Comparison of ENCODE assay signal across 8 mouse cellular contexts in the genomic region with DNA sequence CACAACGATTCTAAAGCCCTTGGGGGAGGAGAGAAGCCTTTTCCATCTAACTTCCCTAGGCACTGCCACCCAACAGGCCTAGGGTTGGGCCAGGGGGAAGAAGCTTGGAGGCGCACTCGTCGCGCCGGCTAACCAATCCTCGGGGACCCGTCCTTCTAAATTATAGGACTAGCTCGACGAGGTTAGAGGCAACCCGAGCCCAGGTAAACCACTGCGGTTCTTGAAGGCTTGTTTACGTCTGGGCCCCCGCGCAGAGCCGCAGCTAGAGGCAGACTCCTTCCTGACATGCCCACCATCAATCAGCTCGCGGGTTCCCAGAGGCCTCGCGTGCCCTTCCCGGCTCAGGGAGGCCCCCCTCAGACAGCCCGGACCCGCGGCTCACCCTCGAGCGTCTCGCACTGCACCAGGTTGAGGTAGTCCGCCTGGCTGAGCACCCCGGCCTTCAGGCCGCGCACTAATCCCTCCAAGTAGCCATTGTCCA. TPM values are rescaled to one million over a fixed set of nuclear protein-coding genes. Genes with fewer than 3 reads are reported as not detected.
DNase-seq lines count a peak whose midpoint lies in the region; ATAC-seq lines count a peak whose summit lies in the region.

No protein-coding gene starts in this region.

- H3K27me3 ChIP-seq in neural tube, embryonic 11.5 days (ENCODE audit: control insufficient read depth, insufficient read depth, low read length), result no peaks in the 10 kb centered on the region
- no peaks in the 10 kb centered on the region for H3K27me3 ChIP-seq in forebrain, embryonic 15.5 days
- H3K27me3 ChIP-seq in limb, embryonic 15.5 days, result no peaks in the 10 kb centered on the region
- H3K27me3 ChIP-seq in neural tube, embryonic 13.5 days, result no peaks in the 10 kb centered on the region

- ATAC-seq in neural tube, embryonic 11.5 days (ENCODE audit: insufficient read depth, low FRiP score, low TSS enrichment), result peak; percentile 76
- peak; percentile 84 for ATAC-seq in forebrain, embryonic 15.5 days (replicated peaks)
- ATAC-seq in limb, embryonic 15.5 days (ENCODE audit: insufficient number of reproducible peaks, low FRiP score, low TSS enrichment, low read depth), result peak; percentile 59
- ATAC-seq in neural tube, embryonic 13.5 days (ENCODE audit: low read depth), result peak; percentile 84

- H3K27ac ChIP-seq in neural tube, embryonic 11.5 days (ENCODE audit: low read depth, low read length), result 0 out of 2 replicates have a peak overlapping the region, but pooled peaks have one; percentile 62
- peak overlapping the region; percentile 84 for H3K27ac ChIP-seq in forebrain, embryonic 15.5 days (replicated peaks)
- peak overlapping the region; percentile 87 for H3K27ac ChIP-seq in limb, embryonic 15.5 days
- peak overlapping the region; percentile 88 for H3K27ac ChIP-seq in neural tube, embryonic 13.5 days (replicated peaks)

- no peak for DNase-seq in neural tube, embryonic 11.5 days (ENCODE audit: low spot score)
- no peak for DNase-seq in neural tube, embryonic 10.5 days (ENCODE audit: extremely low spot score, low spot score)
- DNase-seq in adipocyte (ENCODE audit: low spot score), result peak; percentile 56
- DNase-seq in thymus, adult 18-20 months, result no peak
- no peak for DNase-seq in cerebellum, postnatal 36 days

- H3K9me3 ChIP-seq in neural tube, embryonic 11.5 days (ENCODE audit: control insufficient read depth, low read length), result no peaks in the 10 kb centered on the region
- H3K9me3 ChIP-seq in forebrain, embryonic 15.5 days, result no peaks in the 10 kb centered on the region
- no peaks in the 10 kb centered on the region for H3K9me3 ChIP-seq in limb, embryonic 15.5 days
- no peaks in the 10 kb centered on the region for H3K9me3 ChIP-seq in neural tube, embryonic 13.5 days

- peak overlapping the region; percentile 85 for H3K9ac ChIP-seq in neural tube, embryonic 11.5 days (ENCODE audit: low read length)
- peak overlapping the region; percentile 80 for H3K9ac ChIP-seq in forebrain, embryonic 15.5 days (replicated peaks)
- H3K9ac ChIP-seq in limb, embryonic 15.5 days, result peak overlapping the region; percentile 85
- peak overlapping the region; percentile 93 for H3K9ac ChIP-seq in neural tube, embryonic 13.5 days

- WGBS in neural tube, embryonic 11.5 days, result under 1% methylated on average over 31 of the region's 31 CpGs
- WGBS in forebrain, embryonic 15.5 days, result under 1% methylated on average over 31 of the region's 31 CpGs
- WGBS in limb, embryonic 15.5 days, result 1% methylated on average over 31 of the region's 31 CpGs
- under 1% methylated on average over 31 of the region's 31 CpGs for WGBS in neural tube, embryonic 13.5 days

- peak overlapping the region; percentile 93 for H3K4me2 ChIP-seq in neural tube, embryonic 11.5 days (ENCODE audit: low read depth)
- H3K4me2 ChIP-seq in forebrain, embryonic 15.5 days (replicated peaks), result peak overlapping the region; percentile 66
- H3K4me2 ChIP-seq in limb, embryonic 15.5 days, result peak overlapping the region; percentile 83
- peak overlapping the region; percentile 93 for H3K4me2 ChIP-seq in neural tube, embryonic 13.5 days

- no peaks in the 10 kb centered on the region for H3K36me3 ChIP-seq in neural tube, embryonic 11.5 days (ENCODE audit: control insufficient read depth, insufficient read depth, low read length)
- no peaks in the 10 kb centered on the region for H3K36me3 ChIP-seq in forebrain, embryonic 15.5 days
- peaks cover 5% of the 10 kb centered on the region; the same call in 1 of the 2 replicates for H3K36me3 ChIP-seq in limb, embryonic 15.5 days
- peaks cover 7% of the 10 kb centered on the region; the same call in 1 of the 2 replicates for H3K36me3 ChIP-seq in neural tube, embryonic 13.5 days

- peak overlapping the region; percentile 89 for H3K4me3 ChIP-seq in neural tube, embryonic 11.5 days (ENCODE audit: low read depth, low read length)
- H3K4me3 ChIP-seq in forebrain, embryonic 15.5 days, result peak overlapping the region; percentile 75
- peak overlapping the region; percentile 96 for H3K4me3 ChIP-seq in limb, embryonic 15.5 days
- peak overlapping the region; percentile 80 for H3K4me3 ChIP-seq in neural tube, embryonic 13.5 days

- H3K4me1 ChIP-seq in neural tube, embryonic 11.5 days (ENCODE audit: control insufficient read depth, insufficient read depth, low read length), result peaks cover 3% of the 10 kb centered on the region
- peaks cover 37% of the 10 kb centered on the region for H3K4me1 ChIP-seq in forebrain, embryonic 15.5 days
- H3K4me1 ChIP-seq in limb, embryonic 15.5 days, result peaks cover 22% of the 10 kb centered on the region
- peaks cover 48% of the 10 kb centered on the region for H3K4me1 ChIP-seq in neural tube, embryonic 13.5 days (replicated peaks)

RNA-seq across cellular contexts. Expression of a gene that starts 0.4 kb away (rescaled TPM):
- polyA plus RNA-seq in neural tube, embryonic 11.5 days (2014; fragmentation: Nextera tagmentation; extraction: Ambion mirVana), result 137 and 148 TPM in 2 replicates
- 184 and 193 TPM in 2 replicates for polyA plus RNA-seq in forebrain, embryonic 15.5 days (2015; fragmentation: Nextera tagmentation; extraction: Ambion mirVana)
- polyA plus RNA-seq in limb, embryonic 15.5 days (2015; fragmentation: Nextera tagmentation; extraction: Ambion mirVana), result 97.4 and 103 TPM in 2 replicates
- polyA plus RNA-seq in neural tube, embryonic 13.5 days (2015; fragmentation: Nextera tagmentation; extraction: Ambion mirVana), result 195 and 211 TPM in 2 replicates

RNA-seq across cellular contexts. Expression of a gene that starts 39.6 kb away (rescaled TPM):
- polyA plus RNA-seq in neural tube, embryonic 11.5 days (2014; fragmentation: Nextera tagmentation; extraction: Ambion mirVana), result 19.3 and 20.3 TPM in 2 replicates
- 26.5 and 29.0 TPM in 2 replicates for polyA plus RNA-seq in forebrain, embryonic 15.5 days (2015; fragmentation: Nextera tagmentation; extraction: Ambion mirVana)
- polyA plus RNA-seq in limb, embryonic 15.5 days (2015; fragmentation: Nextera tagmentation; extraction: Ambion mirVana), result 20.9 and 24.6 TPM in 2 replicates
- polyA plus RNA-seq in neural tube, embryonic 13.5 days (2015; fragmentation: Nextera tagmentation; extraction: Ambion mirVana), result 30.5 and 35.9 TPM in 2 replicates

RNA-seq across cellular contexts. Expression of a gene that starts 46.9 kb away (rescaled TPM):
- polyA plus RNA-seq in neural tube, embryonic 11.5 days (2014; fragmentation: Nextera tagmentation; extraction: Ambion mirVana), result 22.5 and 23.9 TPM in 2 replicates
- 1.4 and 1.7 TPM in 2 replicates for polyA plus RNA-seq in forebrain, embryonic 15.5 days (2015; fragmentation: Nextera tagmentation; extraction: Ambion mirVana)
- 1.2 and 1.9 TPM in 2 replicates for polyA plus RNA-seq in limb, embryonic 15.5 days (2015; fragmentation: Nextera tagmentation; extraction: Ambion mirVana)
- polyA plus RNA-seq in neural tube, embryonic 13.5 days (2015; fragmentation: Nextera tagmentation; extraction: Ambion mirVana), result 5.4 and 5.5 TPM in 2 replicates
